Mouse (Mus musculus) bone marrow, adult 2 months (tissue): ENCODE data around the gene Rassf5. TPM values are rescaled to one million over a fixed set of nuclear protein-coding genes. Genes with fewer than 3 reads are reported as not detected.
"Not testable (repeated sequence)": the region's sequence is repeated elsewhere in the genome, so short reads cannot be mapped to it uniquely, and the experiment has no call there.

Experiments used
- H3K27ac ChIP-seq: fragments of 200-500 bp; 2 replicates; pipeline ENCODE4 v1.5.1; 2012; ENCODE audit warnings: low read depth, mild to moderate bottlenecking, control low read depth, inconsistent platforms, low read length; ENCODE audit not compliant: control insufficient read depth, poor library complexity, insufficient read depth
- H3K4me1 ChIP-seq: fragments of 200-500 bp; 2 replicates; pipeline ENCODE4 v1.6.1; 2011; ENCODE audit warnings: low read length; ENCODE audit not compliant: control insufficient read depth, insufficient read depth
- H3K4me3 ChIP-seq: fragments of 200-500 bp; replicated peaks from 2 replicates; pipeline ENCODE3; 2011; ENCODE audit warnings: mild to moderate bottlenecking, low read depth, low read length, control low read depth; ENCODE audit not compliant: control insufficient read depth
- CTCF ChIP-seq: fragments of 200-500 bp; IDR thresholded peaks from 2 replicates; pipeline ENCODE4 v1.5.1; 2011; ENCODE audit warnings: low read length, control low read depth; ENCODE audit not compliant: control insufficient read depth, insufficient read depth
- POLR2A ChIP-seq: fragments of 200-500 bp; IDR thresholded peaks from 2 replicates; pipeline ENCODE4 v1.6.1; 2011; ENCODE audit warnings: low read depth, mild to moderate bottlenecking, control low read depth, low read length, borderline replicate concordance; ENCODE audit not compliant: control insufficient read depth
- WGBS: fragments of 180-500 bp; shearing (Covaris S2); methylation state at CpG from one replicate; pipeline ENCODE4 v1.1.7; 2018; 5-methylcytosine and 5-hydroxymethylcytosine counted together
- polyA plus RNA-seq: library from polyadenylated mRNA; stranded (reverse); fragments of >200 nt; gene quantifications from 2 replicates; pipeline ENCODE4 v1.2.4, GENCODE M21; 2011; ENCODE audit warnings: low replicate concordance; ENCODE audit not compliant: missing spikeins, insufficient read depth, insufficient read length

The Rassf5 gene
- polyA plus RNA-seq, 1 experiment: 21.8 TPM

GRCm38 (mm10) chr1:131269797-131270578, 24.9 kb upstream of the Rassf5 start:
- TF ChIP-seq POLR2A (no peak), CTCF (peak; percentile 73)
- H3K27ac ChIP-seq: no peak overlapping the region
- no peaks in the 10 kb centered on the region for H3K4me1 ChIP-seq
- 63% methylated on average over 22 of the region's 22 CpGs for WGBS
- no peak overlapping the region for H3K4me3 ChIP-seq

GRCm38 (mm10) chr1:131268776-131269175, 23.7 kb upstream of the Rassf5 start:
- no peaks in the 10 kb centered on the region for H3K4me1 ChIP-seq
- WGBS: 80% methylated on average over 10 of the region's 10 CpGs
- no peak overlapping the region for H3K4me3 ChIP-seq
- no peak for TF ChIP-seq POLR2A
- no peak for TF ChIP-seq CTCF
- H3K27ac ChIP-seq: no peak overlapping the region

DNA sequence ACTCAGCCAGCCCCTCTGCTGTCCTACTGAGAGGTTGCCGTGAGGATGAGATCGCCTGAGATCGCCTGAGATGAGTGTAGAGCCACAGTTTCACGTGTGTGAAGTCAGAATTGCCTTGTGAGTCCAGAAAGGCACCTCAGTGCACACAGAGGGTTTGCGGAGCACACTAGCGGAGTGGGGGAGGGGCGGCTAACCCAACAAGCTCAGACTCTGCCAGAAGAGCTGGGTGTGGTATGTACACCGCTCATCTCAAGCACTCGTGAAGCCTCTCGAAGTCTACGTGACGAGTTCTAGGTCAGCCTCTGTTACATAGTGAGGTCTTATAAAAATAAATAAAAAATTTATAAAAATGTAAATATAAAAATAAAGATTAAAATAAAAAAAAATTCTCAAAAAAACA, 18.8 kb upstream of the Rassf5 start:
- Histone ChIP-seq H3K27ac (no peak overlapping the region), H3K4me3 (no peak overlapping the region), H3K4me1 (no peaks in the 10 kb centered on the region)
- TF ChIP-seq CTCF (no peak), POLR2A (no peak)
- 86% methylated on average over 12 of the region's 12 CpGs for WGBS

- 49% methylated on average over 10 of the region's 10 CpGs for WGBS
- no peaks in the 10 kb centered on the region for H3K4me1 ChIP-seq
- H3K4me3 ChIP-seq: no peak overlapping the region
- H3K27ac ChIP-seq: no peak overlapping the region
- no peak for TF ChIP-seq POLR2A
- peak; percentile 83 for TF ChIP-seq CTCF
Measured at GRCm38 (mm10) chr1:131260309-131260656, 15.2 kb upstream of the Rassf5 start.

GRCm38 (mm10) chr1:131259632-131260308, 14.7 kb upstream of the Rassf5 start:
- Histone ChIP-seq H3K4me1 (no peaks in the 10 kb centered on the region), H3K27ac (no peak overlapping the region), H3K4me3 (no peak overlapping the region)
- TF ChIP-seq CTCF (no peak), POLR2A (no peak)
- WGBS: 88% methylated on average over 10 of the region's 10 CpGs

DNA sequence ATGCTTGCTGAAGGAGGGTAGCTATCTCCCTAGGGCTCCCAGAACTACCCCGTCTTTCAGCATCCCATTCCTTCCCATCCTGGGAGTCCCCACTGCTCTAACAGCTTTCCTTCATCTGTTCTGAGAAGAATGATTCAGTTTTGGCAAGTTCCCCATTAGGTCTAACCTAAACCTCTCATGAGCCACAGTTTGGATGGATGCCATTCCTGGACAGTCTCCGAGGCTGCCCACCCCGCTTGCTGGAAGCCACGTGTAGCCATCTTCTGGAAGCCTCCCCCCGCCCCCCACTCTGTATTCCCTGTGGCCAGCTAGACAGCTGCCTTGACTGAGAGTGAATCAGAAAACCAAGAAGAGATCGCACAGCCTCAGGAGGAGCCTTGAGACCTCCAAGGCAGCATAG, 12.2 kb upstream of the Rassf5 start:
- H3K4me3 ChIP-seq: no peak overlapping the region
- no peak for TF ChIP-seq POLR2A
- no peak for TF ChIP-seq CTCF
- no peak overlapping the region for H3K27ac ChIP-seq
- no peaks in the 10 kb centered on the region; the same call in 1 of the 2 replicates for H3K4me1 ChIP-seq
- WGBS: 83% methylated on average over 6 of the region's 6 CpGs

DNA sequence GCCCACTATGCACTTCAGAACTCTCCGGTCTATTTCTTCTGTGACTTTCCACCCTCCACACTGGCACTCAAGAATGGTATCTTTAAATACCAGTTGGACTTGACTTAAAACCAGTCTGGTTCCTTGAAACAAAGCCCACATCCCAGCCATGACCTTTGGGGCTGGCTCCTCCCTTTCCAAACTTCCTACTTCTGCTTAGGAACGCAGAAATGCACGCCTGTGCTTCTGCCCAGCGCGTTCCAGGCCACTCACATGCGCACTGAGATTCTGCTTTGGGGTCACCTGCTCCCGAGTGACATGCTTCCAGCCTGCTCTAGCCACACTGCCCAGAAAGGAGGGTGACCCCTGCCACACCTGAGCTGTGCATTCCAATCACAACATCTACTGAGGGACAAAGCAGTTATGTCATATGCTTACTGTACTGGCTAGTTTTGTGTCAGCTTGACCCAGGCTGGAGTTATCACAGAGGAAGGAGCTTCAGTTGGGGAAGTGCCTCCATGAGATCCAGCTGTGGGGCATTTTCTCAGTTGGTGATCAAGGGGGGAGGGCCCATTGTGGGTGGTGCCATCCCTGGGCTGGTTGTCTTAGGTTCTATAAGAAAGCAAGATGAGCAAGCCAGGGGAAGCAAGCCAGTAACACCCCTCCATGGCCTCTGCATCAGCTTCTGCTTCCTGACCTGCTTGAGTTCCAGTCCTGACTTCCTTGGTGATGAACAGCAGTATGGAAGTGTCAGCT, 7.6 kb upstream of the Rassf5 start:
- H3K4me1 ChIP-seq, H3K27ac ChIP-seq, H3K4me3 ChIP-seq: not testable (repeated sequence)
- 34% methylated on average over 7 of the region's 7 CpGs for WGBS
